Mouse (Mus musculus) intestine, embryonic 14.5 days (tissue): ENCODE measurements at regions not wholly inside any gene's neighbourhood (a gene's known extent, or its start where the extent isn't known, plus 50 kb on each side); places are given as distances from the start of the nearest gene placed in this dataset.

ENCODE experiments used
- ATAC-seq: fragments of 200-750 bp; cut with Nextera tagmentation; replicated peaks from 2 replicates; pipeline ENCODE4 v1.8.0; 2017; ENCODE audit warnings: low read depth, moderate number of reproducible peaks, moderate TSS enrichment, moderate library complexity; ENCODE audit not compliant: low FRiP score, low TSS enrichment
- DNase-seq: peaks from one replicate; pipeline ENCODE4 v3.0.0-alpha.2; 2018; ENCODE audit warnings: low spot score
- H3K27ac ChIP-seq: fragments of 300-500 bp; sonication (generic); 2 replicates; pipeline ENCODE4 v1.5.1; 2014; ENCODE audit warnings: low read depth, mild to moderate bottlenecking, control low read depth
- H3K27me3 ChIP-seq: fragments of 300-500 bp; sonication (generic); replicated peaks from 2 replicates; pipeline ENCODE4 v1.6.1; 2014; ENCODE audit warnings: low read length, control low read depth; ENCODE audit not compliant: control insufficient read depth, insufficient read depth
- H3K36me3 ChIP-seq: fragments of 300-500 bp; sonication (generic); 2 replicates; pipeline ENCODE4 v1.6.1; 2014; ENCODE audit warnings: low read length, control low read depth; ENCODE audit not compliant: control insufficient read depth, insufficient read depth
- H3K4me1 ChIP-seq: fragments of 300-500 bp; sonication (generic); replicated peaks from 2 replicates; pipeline ENCODE4 v1.6.1; 2014; ENCODE audit warnings: low read length, control low read depth, mixed read lengths; ENCODE audit not compliant: control insufficient read depth, insufficient read depth
- H3K4me2 ChIP-seq: fragments of 300-500 bp; sonication (generic); 2 replicates; pipeline ENCODE4 v1.6.1; 2014; ENCODE audit warnings: low read length
- H3K4me3 ChIP-seq: fragments of 300-500 bp; sonication (generic); 2 replicates; pipeline ENCODE4 v1.5.1; 2014; ENCODE audit warnings: low read depth, low read length, control low read depth, mixed read lengths
- H3K9ac ChIP-seq: fragments of 300-500 bp; sonication (generic); 2 replicates; pipeline ENCODE4 v1.6.1; 2014; ENCODE audit warnings: mild to moderate bottlenecking, low read length
- H3K9me3 ChIP-seq: fragments of 300-500 bp; sonication (generic); 2 replicates; pipeline ENCODE4 v1.6.1; 2016; ENCODE audit warnings: low read length, control low read depth; ENCODE audit not compliant: control insufficient read depth
- WGBS: fragments of 180-500 bp; shearing (Covaris S2); extraction: QIAGEN DNeasy Blood & Tissue Kit; methylation state at CpG from one replicate; pipeline ENCODE4 v1.1.7; 2014; 5-methylcytosine and 5-hydroxymethylcytosine counted together

- Histone ChIP-seq H3K4me3 (no peak overlapping the region), H3K9ac (no peak overlapping the region), H3K36me3 (no peaks in the 10 kb centered on the region), H3K4me1 (peaks cover 15% of the 10 kb centered on the region), H3K9me3 (no peaks in the 10 kb centered on the region), H3K27me3 (no peaks in the 10 kb centered on the region), H3K4me2 (no peak overlapping the region), H3K27ac (no peak overlapping the region)
- DNase-seq (no peak), ATAC-seq (no peak)
- 75% methylated on average over 5 of the region's 5 CpGs for WGBS
Observed at GRCm38 (mm10) chr8:89383781-89384180, 339.8 kb upstream of the Sall1 start.

GRCm38 (mm10) chr8:89382538-89383380 is 338.8 kb upstream of the Sall1 start:
- H3K36me3 ChIP-seq, result no peaks in the 10 kb centered on the region
- no peak overlapping the region for H3K4me3 ChIP-seq
- no peaks in the 10 kb centered on the region for H3K9me3 ChIP-seq
- 43% methylated on average over 9 of the region's 9 CpGs for WGBS
- DNase-seq (no peak), ATAC-seq (no peak)
- peaks cover 5% of the 10 kb centered on the region for H3K4me1 ChIP-seq
- H3K27ac ChIP-seq, result no peak overlapping the region
- no peak overlapping the region for H3K4me2 ChIP-seq
- H3K9ac ChIP-seq, result no peak overlapping the region
- H3K27me3 ChIP-seq, result no peaks in the 10 kb centered on the region

GRCm38 (mm10) chr8:89380436-89380835 is 336.5 kb upstream of the Sall1 start:
- ATAC-seq (no peak), DNase-seq (no peak)
- Histone ChIP-seq H3K36me3 (no peaks in the 10 kb centered on the region), H3K9me3 (no peaks in the 10 kb centered on the region), H3K27me3 (no peaks in the 10 kb centered on the region), H3K27ac (no peak overlapping the region), H3K4me2 (no peak overlapping the region), H3K4me3 (no peak overlapping the region), H3K9ac (no peak overlapping the region), H3K4me1 (no peaks in the 10 kb centered on the region)
- 75% methylated on average over 9 of the region's 9 CpGs for WGBS

GRCm38 (mm10) chr8:89372761-89373160 is 328.8 kb upstream of the Sall1 start:
- H3K27me3 ChIP-seq, result no peaks in the 10 kb centered on the region
- no peak overlapping the region for H3K4me2 ChIP-seq
- no peak overlapping the region for H3K27ac ChIP-seq
- H3K36me3 ChIP-seq, result no peaks in the 10 kb centered on the region
- WGBS, result 88% methylated on average over 3 of the region's 3 CpGs
- ATAC-seq (no peak), DNase-seq (no peak)
- H3K9me3 ChIP-seq, result no peaks in the 10 kb centered on the region
- no peaks in the 10 kb centered on the region; the same call in 1 of the 2 replicates for H3K4me1 ChIP-seq
- H3K4me3 ChIP-seq, result no peak overlapping the region
- H3K9ac ChIP-seq, result no peak overlapping the region

GRCm38 (mm10) chr8:89371773-89372132 is 327.8 kb upstream of the Sall1 start:
- Histone ChIP-seq H3K4me2 (no peak overlapping the region), H3K4me1 (no peaks in the 10 kb centered on the region; the same call in 1 of the 2 replicates), H3K27ac (no peak overlapping the region), H3K9ac (no peak overlapping the region), H3K4me3 (no peak overlapping the region), H3K9me3 (no peaks in the 10 kb centered on the region), H3K36me3 (no peaks in the 10 kb centered on the region), H3K27me3 (no peaks in the 10 kb centered on the region)
- DNase-seq (no peak), ATAC-seq (no peak)
- WGBS, result 26% methylated on average over 4 of the region's 4 CpGs

GRCm38 (mm10) chr8:89370816-89371772 is 327.1 kb upstream of the Sall1 start:
- DNase-seq (no peak), ATAC-seq (no peak)
- no peak overlapping the region for H3K4me3 ChIP-seq
- no peaks in the 10 kb centered on the region for H3K36me3 ChIP-seq
- no peaks in the 10 kb centered on the region; the same call in 1 of the 2 replicates for H3K4me1 ChIP-seq
- no peaks in the 10 kb centered on the region for H3K27me3 ChIP-seq
- H3K9ac ChIP-seq, result no peak overlapping the region
- H3K27ac ChIP-seq, result no peak overlapping the region
- 39% methylated on average over 20 of the region's 20 CpGs for WGBS
- no peaks in the 10 kb centered on the region for H3K9me3 ChIP-seq
- H3K4me2 ChIP-seq, result no peak overlapping the region

GRCm38 (mm10) chr8:89365430-89365829 is 321.5 kb upstream of the Sall1 start:
- 94% methylated on average over 3 of the region's 3 CpGs for WGBS
- Histone ChIP-seq H3K27me3 (no peaks in the 10 kb centered on the region), H3K4me1 (no peaks in the 10 kb centered on the region), H3K4me3 (no peak overlapping the region), H3K27ac (no peak overlapping the region), H3K4me2 (no peak overlapping the region), H3K9ac (no peak overlapping the region), H3K9me3 (no peaks in the 10 kb centered on the region), H3K36me3 (no peaks in the 10 kb centered on the region)
- ATAC-seq (no peak), DNase-seq (no peak)

GRCm38 (mm10) chr8:89358411-89358810 is 314.4 kb upstream of the Sall1 start:
- H3K36me3 ChIP-seq, result no peaks in the 10 kb centered on the region
- WGBS, result 82% methylated on average over 4 of the region's 4 CpGs
- ATAC-seq (no peak), DNase-seq (no peak)
- H3K27me3 ChIP-seq, result no peaks in the 10 kb centered on the region
- H3K4me1 ChIP-seq, result no peaks in the 10 kb centered on the region
- no peak overlapping the region for H3K4me3 ChIP-seq
- H3K9me3 ChIP-seq, result no peaks in the 10 kb centered on the region
- H3K4me2 ChIP-seq, result no peak overlapping the region
- no peak overlapping the region for H3K27ac ChIP-seq
- H3K9ac ChIP-seq, result no peak overlapping the region
